Mouse (Mus musculus): ENCODE data around the gene Isoc2a. TPM values are rescaled to one million over a fixed set of nuclear protein-coding genes. Genes with fewer than 3 reads are reported as not detected.
A peak's percentile ranks its signal among the peaks of the same experiment; 100 is the strongest.

Isoc2a gene
- total and polyA plus RNA-seq, 2 experiments, result 63.5 to 110 TPM

- 11% methylated on average over 4 of the region's 4 CpGs for WGBS
- TF ChIP-seq CTCF (IDR thresholded peaks at IDR 0.05; ENCODE audit: low read depth, low read length) (no peak), POLR2A (IDR thresholded peaks at IDR 0.05; ENCODE audit: extremely low read depth, insufficient read depth, low read length) (no peak)
- H3K36me3 ChIP-seq (ENCODE audit: control insufficient read depth, insufficient read depth, low read length), result peaks cover 4% of the 10 kb centered on the region; the same call in 1 of the 2 replicates
- H3K79me2 ChIP-seq (ENCODE audit: control insufficient read depth, insufficient read depth, low read length), result peaks cover 7% of the 10 kb centered on the region; the same call in 1 of the 2 replicates
- H3K9ac ChIP-seq (ENCODE audit: low read depth, low read length), result no peak overlapping the region
- H3K4me3 ChIP-seq (ENCODE audit: insufficient read depth, low read depth, low read length), result no peak overlapping the region
- H3K27ac ChIP-seq (replicated peaks; ENCODE audit: insufficient read depth, low read depth, low read length), result no peak overlapping the region
- H3K4me1 ChIP-seq (ENCODE audit: control insufficient read depth, insufficient read depth, low read length), result peaks cover 3% of the 10 kb centered on the region
- DNase-seq (ENCODE audit: extremely low read depth, low read depth, low spot score), result peak; percentile 71
- no peaks in the 10 kb centered on the region for H3K27me3 ChIP-seq (ENCODE audit: control insufficient read depth, insufficient read depth, low read length)
Observed at GRCm38 (mm10) chr7:4886680-4887079, 9.7 kb downstream of the Isoc2a start.

- Histone ChIP-seq H3K4me1 (ENCODE audit: control insufficient read depth, insufficient read depth, low read length) (0 out of 2 replicates have a peak, but pooled peaks cover under 1% of the 10 kb centered on the region), H3K9ac (ENCODE audit: low read depth, low read length) (no peak overlapping the region), H3K36me3 (ENCODE audit: control insufficient read depth, insufficient read depth, low read length) (no peaks in the 10 kb centered on the region; the same call in 1 of the 2 replicates), H3K27me3 (ENCODE audit: control insufficient read depth, insufficient read depth, low read length) (no peaks in the 10 kb centered on the region), H3K79me2 (ENCODE audit: control insufficient read depth, insufficient read depth, low read length) (no peaks in the 10 kb centered on the region), H3K27ac (replicated peaks; ENCODE audit: insufficient read depth, low read depth, low read length) (no peak overlapping the region), H3K4me3 (ENCODE audit: insufficient read depth, low read depth, low read length) (no peak overlapping the region)
- no peak for TF ChIP-seq CTCF (IDR thresholded peaks at IDR 0.05; ENCODE audit: low read depth, low read length)
- no peak for TF ChIP-seq POLR2A (IDR thresholded peaks at IDR 0.05; ENCODE audit: extremely low read depth, insufficient read depth, low read length)
- DNase-seq (ENCODE audit: extremely low read depth, low read depth, low spot score), result no peak
- WGBS, result 82% methylated on average over 11 of the region's 11 CpGs
Observed at GRCm38 (mm10) chr7:4895186-4895585, 18.2 kb downstream of the Isoc2a start.

- no peak for TF ChIP-seq CTCF (IDR thresholded peaks at IDR 0.05; ENCODE audit: low read depth, low read length)
- no peak for TF ChIP-seq POLR2A (IDR thresholded peaks at IDR 0.05; ENCODE audit: extremely low read depth, insufficient read depth, low read length)
- no peaks in the 10 kb centered on the region for H3K27me3 ChIP-seq (ENCODE audit: control insufficient read depth, insufficient read depth, low read length)
- no peaks in the 10 kb centered on the region for H3K36me3 ChIP-seq (ENCODE audit: control insufficient read depth, insufficient read depth, low read length)
- peak overlapping the region; percentile 51; the same call in 1 of the 2 replicates for H3K9ac ChIP-seq (ENCODE audit: low read depth, low read length)
- no peak for DNase-seq (ENCODE audit: extremely low read depth, low read depth, low spot score)
- peak overlapping the region; percentile 10; the same call in 1 of the 2 replicates for H3K4me3 ChIP-seq (ENCODE audit: insufficient read depth, low read depth, low read length)
- no peaks in the 10 kb centered on the region for H3K79me2 ChIP-seq (ENCODE audit: control insufficient read depth, insufficient read depth, low read length)
- WGBS, result 30% methylated on average over 16 of the region's 18 CpGs
- H3K4me1 ChIP-seq (ENCODE audit: control insufficient read depth, insufficient read depth, low read length), result 0 out of 2 replicates have a peak, but pooled peaks cover 4% of the 10 kb centered on the region
- H3K27ac ChIP-seq (replicated peaks; ENCODE audit: insufficient read depth, low read depth, low read length), result no peak overlapping the region; the same call in 1 of the 2 replicates
Observed at GRCm38 (mm10) chr7:4898851-4899648, 22.1 kb downstream of the Isoc2a start.

GRCm38 (mm10) chr7:4899649-4900522 is 22.9 kb downstream of the Isoc2a start:
- H3K27ac ChIP-seq (replicated peaks; ENCODE audit: insufficient read depth, low read depth, low read length), result no peak overlapping the region; the same call in 1 of the 2 replicates
- no peaks in the 10 kb centered on the region for H3K27me3 ChIP-seq (ENCODE audit: control insufficient read depth, insufficient read depth, low read length)
- H3K4me3 ChIP-seq (ENCODE audit: insufficient read depth, low read depth, low read length), result peak overlapping the region; percentile 37
- TF ChIP-seq POLR2A (IDR thresholded peaks at IDR 0.05; ENCODE audit: extremely low read depth, insufficient read depth, low read length) (no peak), CTCF (IDR thresholded peaks at IDR 0.05; ENCODE audit: low read depth, low read length) (no peak)
- WGBS, result 6% methylated on average over 19 of the region's 19 CpGs
- peak; percentile 42 for DNase-seq (ENCODE audit: extremely low read depth, low read depth, low spot score)
- H3K4me1 ChIP-seq (ENCODE audit: control insufficient read depth, insufficient read depth, low read length), result 0 out of 2 replicates have a peak, but pooled peaks cover 4% of the 10 kb centered on the region
- H3K9ac ChIP-seq (ENCODE audit: low read depth, low read length), result peak overlapping the region; percentile 51
- H3K79me2 ChIP-seq (ENCODE audit: control insufficient read depth, insufficient read depth, low read length), result no peaks in the 10 kb centered on the region
- H3K36me3 ChIP-seq (ENCODE audit: control insufficient read depth, insufficient read depth, low read length), result no peaks in the 10 kb centered on the region

- Histone ChIP-seq H3K79me2 (ENCODE audit: control insufficient read depth, insufficient read depth, low read length) (no peaks in the 10 kb centered on the region), H3K36me3 (ENCODE audit: control insufficient read depth, insufficient read depth, low read length) (no peaks in the 10 kb centered on the region), H3K27me3 (ENCODE audit: control insufficient read depth, insufficient read depth, low read length) (no peaks in the 10 kb centered on the region), H3K27ac (replicated peaks; ENCODE audit: insufficient read depth, low read depth, low read length) (no peak overlapping the region), H3K4me1 (ENCODE audit: control insufficient read depth, insufficient read depth, low read length) (0 out of 2 replicates have a peak, but pooled peaks cover 4% of the 10 kb centered on the region), H3K9ac (ENCODE audit: low read depth, low read length) (no peak overlapping the region; the same call in 1 of the 2 replicates), H3K4me3 (ENCODE audit: insufficient read depth, low read depth, low read length) (no peak overlapping the region; the same call in 1 of the 2 replicates)
- 38% methylated on average over 11 of the region's 11 CpGs for WGBS
- no peak for DNase-seq (ENCODE audit: extremely low read depth, low read depth, low spot score)
- TF ChIP-seq POLR2A (IDR thresholded peaks at IDR 0.05; ENCODE audit: extremely low read depth, insufficient read depth, low read length) (no peak), CTCF (IDR thresholded peaks at IDR 0.05; ENCODE audit: low read depth, low read length) (no peak)
Observed at GRCm38 (mm10) chr7:4900523-4900851, 23.5 kb downstream of the Isoc2a start.

Measured in liver, adult 2 months (tissue).